ENCODE assay signal across 21 mouse cellular contexts in the genomic region with DNA sequence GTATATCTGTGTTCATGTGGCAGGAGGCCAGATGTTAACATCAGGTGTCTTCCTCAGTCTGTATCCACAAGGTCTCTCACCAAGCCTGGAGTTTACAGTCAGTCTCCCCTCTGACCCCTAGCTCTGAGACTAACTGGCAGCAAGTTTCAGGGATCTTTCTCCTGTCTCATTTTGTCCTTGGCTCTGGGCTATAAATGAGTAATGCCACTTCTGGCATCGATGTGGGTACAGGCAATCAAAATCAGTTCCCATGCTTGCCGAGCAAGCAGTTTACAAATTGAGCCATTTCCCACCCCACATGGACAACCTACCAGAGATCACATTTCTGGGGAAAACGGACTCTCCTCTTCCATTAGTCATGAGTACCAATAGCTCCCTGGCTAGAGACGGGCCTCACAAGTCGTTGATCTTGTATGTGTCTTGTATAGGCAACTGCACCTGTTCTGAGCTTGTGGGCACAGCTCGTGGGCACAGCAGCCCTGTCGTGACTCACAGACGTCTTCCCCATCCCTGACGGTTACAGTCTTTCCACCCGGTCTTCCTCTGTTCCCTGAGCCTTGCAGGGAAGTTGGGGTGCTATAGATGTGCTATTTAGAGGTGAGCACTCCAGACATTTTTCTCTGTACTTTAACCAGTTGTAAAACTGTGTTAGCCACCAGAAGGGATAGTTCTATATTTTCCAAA. TPM values are rescaled to one million over a fixed set of nuclear protein-coding genes. Genes with fewer than 3 reads are reported as not detected.
DNase-seq lines count a peak whose midpoint lies in the region; ATAC-seq lines count a peak whose summit lies in the region.
"Had no signal": no experiment of that assay in that cellular context is flagged by ENCODE, and none has a peak within 500 bp of the region (broad histone marks: within the 10 kb centered on the region; RNA-seq: fewer than 3 reads in every experiment).

No protein-coding gene starts in this region.

- H3K9ac ChIP-seq in midbrain, embryonic 15.5 days, result no peak overlapping the region
- H3K9ac ChIP-seq: embryonic facial prominence, embryonic 12.5 days; forebrain, postnatal 0 days; liver, embryonic 13.5 days; lung, embryonic 14.5 days had no signal

- no peak overlapping the region for H3K4me2 ChIP-seq in midbrain, embryonic 15.5 days
- H3K4me2 ChIP-seq: embryonic facial prominence, embryonic 12.5 days; heart, embryonic 13.5 days; liver, embryonic 13.5 days; lung, embryonic 14.5 days had no signal

- H3K4me1 ChIP-seq in midbrain, embryonic 15.5 days, result peaks cover 14% of the 10 kb centered on the region

- no peak overlapping the region for H3K4me3 ChIP-seq in midbrain, embryonic 15.5 days
- H3K4me3 ChIP-seq: embryonic facial prominence, embryonic 12.5 days; erythroblast, embryonic 14.5 days; gastrocnemius, adult 2 months; heart, embryonic 13.5 days; liver, embryonic 13.5 days had no signal

- ATAC-seq in frontal cortex, adult (ENCODE audit: low TSS enrichment), result peak; percentile 56; the same call in 1 of the 2 replicates
- ATAC-seq in midbrain, embryonic 15.5 days (replicated peaks), result no peak
- ATAC-seq: forebrain, postnatal 0 days; hindbrain, postnatal 0 days; intestine, postnatal 0 days; midbrain, embryonic 16.5 days had no signal

- H3K27me3 ChIP-seq in midbrain, embryonic 15.5 days (replicated peaks), result no peaks in the 10 kb centered on the region
- H3K27me3 ChIP-seq: embryonic facial prominence, embryonic 12.5 days; heart, embryonic 13.5 days; liver, embryonic 13.5 days had no signal

- H3K9me3 ChIP-seq in midbrain, embryonic 15.5 days, result no peaks in the 10 kb centered on the region
- H3K9me3 ChIP-seq: embryonic facial prominence, embryonic 12.5 days; heart, embryonic 13.5 days; liver, embryonic 13.5 days had no signal

- DNase-seq in frontal cortex, postnatal 14 days (ENCODE audit: low spot score in 2 of 2), result no peak
- DNase-seq in kidney, postnatal 36 days, result peak; percentile 28 to 41
- no peak for DNase-seq in kidney, postnatal 10 days
- peak; percentile 16 for DNase-seq in adipocyte (ENCODE audit: low spot score)
- peak; percentile 31 for DNase-seq in fat pad, adult 2 months (ENCODE audit: extremely low read depth, low read depth, low spot score)
- DNase-seq in cerebellum, postnatal 14 days, result no peak
- DNase-seq: forebrain, postnatal 0 days; gastrocnemius, adult 2 months; heart, postnatal 36 days; left cerebral cortex, postnatal 4 days; liver, embryonic 13.5 days; thymus, postnatal 36 days had no signal

- 82% methylated on average over 10 of the region's 10 CpGs for WGBS in midbrain, embryonic 15.5 days

- H3K36me3 ChIP-seq in midbrain, embryonic 15.5 days (replicated peaks), result no peaks in the 10 kb centered on the region
- H3K36me3 ChIP-seq: embryonic facial prominence, embryonic 12.5 days; heart, embryonic 13.5 days; liver, embryonic 13.5 days had no signal

- no peak overlapping the region for H3K27ac ChIP-seq in midbrain, embryonic 15.5 days
- H3K27ac ChIP-seq: gastrocnemius, adult 2 months; hindbrain, postnatal 0 days; liver, embryonic 13.5 days had no signal

RNA-seq across cellular contexts. Expression of a gene that starts 43.8 kb away (rescaled TPM):
- 48.3 and 49.8 TPM in 2 replicates for polyA plus RNA-seq in midbrain, embryonic 15.5 days (2015; fragmentation: Nextera tagmentation; extraction: Ambion mirVana)

Comparison
In these comparisons a context has a peak if more than half of its experiments do, and no peak if none do; other contexts are left out.
1. DNase-seq: peak in kidney, postnatal 36 days (2 of 2), adipocyte (single experiment) and fat pad, adult 2 months (single experiment); none in frontal cortex, postnatal 14 days (0 of 2), kidney, postnatal 10 days (single experiment) and cerebellum, postnatal 14 days (0 of 2).